Mouse (Mus musculus): ENCODE data around the gene Zfp53. TPM values are rescaled to one million over a fixed set of nuclear protein-coding genes. Genes with fewer than 3 reads are reported as not detected.
A peak's percentile ranks its signal among the peaks of the same experiment; 100 is the strongest.
"Not testable (repeated sequence)": the region's sequence is repeated elsewhere in the genome, so short reads cannot be mapped to it uniquely, and the experiment has no call there.

Gene Zfp53
- total RNA-seq (2015; ENCODE audit: low replicate concordance) (2.1 and 15.8 TPM in 2 replicates), total RNA-seq (2017; ENCODE audit: low replicate concordance) (0.84 and 6.5 TPM in 2 replicates)

DNA sequence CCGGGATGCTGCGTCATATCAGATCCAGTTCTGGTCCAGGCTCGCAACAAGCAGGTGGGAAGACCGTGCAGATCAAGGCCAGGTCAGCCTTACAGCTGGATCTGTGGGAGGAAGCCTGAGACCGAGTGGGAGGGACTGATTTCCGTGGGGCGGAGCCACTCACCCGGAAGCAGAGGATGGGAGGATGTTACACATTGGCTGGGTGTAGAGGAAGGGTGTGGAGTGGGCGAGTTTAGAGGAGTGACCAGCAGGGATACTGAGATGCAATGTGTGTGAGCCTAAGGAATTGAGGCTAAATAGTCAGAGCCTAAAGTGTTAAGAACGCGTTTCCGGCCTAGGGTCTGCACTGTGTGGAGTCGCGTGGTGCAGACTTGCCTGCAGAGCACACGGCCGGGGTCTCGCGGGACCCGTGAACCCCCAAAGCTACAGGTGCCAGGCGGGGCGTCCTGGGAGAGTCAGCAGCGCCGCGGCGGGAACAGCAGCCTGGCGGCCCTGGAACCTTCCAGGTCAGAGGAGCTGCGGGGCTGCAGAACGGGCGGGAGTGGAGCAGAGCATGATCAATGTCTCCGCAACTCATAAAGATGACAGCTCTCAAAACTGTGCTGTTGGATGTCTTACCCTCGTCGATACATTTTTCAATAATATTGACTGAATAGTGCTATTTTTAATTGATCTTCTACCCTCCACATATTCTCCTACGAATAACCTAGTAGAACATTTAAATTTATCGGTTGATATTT lies at the start of gene Zfp53:
TSS of gene Zfp53 (plus strand) at position 239 of the 740 bp plus-strand sequence.
- peak; percentile 100 for ATAC-seq (replicated peaks; ENCODE audit: low FRiP score, poor library complexity, severe bottlenecking)

DNA sequence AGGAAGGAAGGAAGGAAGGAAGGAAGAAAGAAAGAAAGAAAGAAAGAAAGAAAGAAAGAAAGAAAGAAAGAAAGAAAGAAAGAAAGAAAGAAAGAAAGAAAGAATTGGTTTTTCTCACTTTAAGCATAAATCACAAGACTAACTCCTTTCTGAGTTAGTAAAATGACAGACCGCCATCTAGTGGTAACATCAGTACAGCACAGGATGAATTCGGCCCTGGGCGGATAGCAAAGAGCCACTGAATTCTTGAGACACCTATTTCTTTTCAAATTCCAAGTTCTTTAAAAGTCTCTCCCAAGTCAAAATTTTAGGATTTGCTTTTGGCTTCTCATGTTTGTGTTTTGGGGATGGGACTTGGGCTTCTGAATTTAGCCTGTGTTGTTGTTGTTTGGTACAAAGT lies 39.1 kb upstream of the Zfp53 start:
- peak; percentile 85 for ATAC-seq (replicated peaks; ENCODE audit: low FRiP score, poor library complexity, severe bottlenecking)

DNA sequence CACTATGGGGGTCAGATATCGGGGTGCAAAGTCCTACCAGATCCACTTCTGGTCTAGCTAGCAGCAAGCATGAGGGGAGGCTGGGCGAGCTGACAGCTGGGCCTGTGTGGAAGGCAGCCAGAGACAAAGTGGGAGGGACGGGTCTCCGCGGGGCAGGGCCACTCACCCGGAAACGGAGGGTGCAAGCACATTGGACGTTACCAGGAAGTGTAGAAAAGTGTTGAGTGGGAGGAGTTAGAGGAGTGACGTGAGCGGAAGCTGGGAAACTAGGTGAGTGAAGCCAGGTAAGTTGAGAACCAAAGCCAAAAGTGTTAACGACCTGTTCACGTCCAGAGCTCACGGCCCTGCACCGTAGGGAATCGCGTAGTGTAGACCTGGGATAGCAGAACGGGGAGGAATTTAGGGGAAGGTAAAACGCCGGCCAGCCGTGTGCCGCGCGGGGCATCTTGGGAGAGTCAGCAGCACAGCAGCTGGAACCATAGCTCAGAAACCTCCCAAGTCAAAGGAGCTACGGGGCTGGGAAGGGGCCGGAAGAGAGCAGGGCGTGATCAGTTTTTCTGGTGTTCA lies 38.6 kb upstream of the Zfp53 start, which contains the start of gene Zfp51:
TSS of gene Zfp51 (plus strand) at position 237 of the 567 bp plus-strand sequence.
- ATAC-seq (replicated peaks; ENCODE audit: low FRiP score, poor library complexity, severe bottlenecking), result peak; percentile 99

DNA sequence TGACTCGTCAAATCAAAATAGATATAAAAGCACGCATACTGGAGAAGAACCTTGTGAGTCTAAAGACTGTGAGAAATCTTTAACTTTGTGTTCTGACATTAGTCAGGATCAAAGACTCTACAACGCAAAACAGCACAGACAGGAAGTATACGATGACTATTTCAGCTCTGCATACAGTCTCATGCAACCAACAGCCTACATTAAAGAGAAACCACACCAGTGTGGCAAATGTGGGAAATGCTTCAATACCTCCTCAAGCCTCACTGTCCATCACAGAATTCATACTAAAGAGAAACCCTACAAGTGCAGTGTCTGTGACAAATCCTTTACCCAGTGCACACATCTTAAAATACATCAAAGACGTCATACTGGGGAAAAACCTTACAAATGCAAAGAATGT lies 25.2 kb upstream of the Zfp53 start:
- ATAC-seq (replicated peaks; ENCODE audit: low FRiP score, poor library complexity, severe bottlenecking), result no peak

DNA sequence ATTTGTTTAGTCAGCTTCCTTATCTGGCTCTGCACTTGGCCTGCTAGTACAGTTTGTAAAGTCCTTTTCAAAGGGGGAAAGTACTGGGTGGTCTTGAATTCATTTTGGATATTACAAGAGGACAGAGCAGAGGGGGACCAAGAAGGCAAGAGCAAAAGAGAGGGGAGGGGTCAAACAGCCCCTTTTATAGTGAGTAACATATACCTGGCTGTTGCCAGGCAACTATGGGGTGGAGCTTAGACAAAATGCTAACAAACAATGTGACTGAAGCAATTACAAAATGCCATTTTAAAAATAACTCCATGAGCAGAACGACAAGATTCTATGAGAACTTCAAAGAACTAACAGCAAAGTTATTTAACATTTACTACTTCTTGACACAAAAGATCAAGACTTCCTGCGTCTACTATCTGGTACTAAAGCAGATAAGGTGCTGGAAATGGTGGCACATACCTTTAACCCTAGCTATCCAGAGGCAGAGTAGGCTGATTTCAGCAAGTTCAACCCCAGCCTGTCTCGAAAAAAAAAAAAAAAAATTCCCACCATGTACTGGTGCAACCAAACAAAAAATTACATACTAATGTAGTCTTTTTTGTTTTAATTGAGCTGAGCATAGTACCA lies 16.7 kb upstream of the Zfp53 start:
- no peak for ATAC-seq (replicated peaks; ENCODE audit: low FRiP score, poor library complexity, severe bottlenecking)

DNA sequence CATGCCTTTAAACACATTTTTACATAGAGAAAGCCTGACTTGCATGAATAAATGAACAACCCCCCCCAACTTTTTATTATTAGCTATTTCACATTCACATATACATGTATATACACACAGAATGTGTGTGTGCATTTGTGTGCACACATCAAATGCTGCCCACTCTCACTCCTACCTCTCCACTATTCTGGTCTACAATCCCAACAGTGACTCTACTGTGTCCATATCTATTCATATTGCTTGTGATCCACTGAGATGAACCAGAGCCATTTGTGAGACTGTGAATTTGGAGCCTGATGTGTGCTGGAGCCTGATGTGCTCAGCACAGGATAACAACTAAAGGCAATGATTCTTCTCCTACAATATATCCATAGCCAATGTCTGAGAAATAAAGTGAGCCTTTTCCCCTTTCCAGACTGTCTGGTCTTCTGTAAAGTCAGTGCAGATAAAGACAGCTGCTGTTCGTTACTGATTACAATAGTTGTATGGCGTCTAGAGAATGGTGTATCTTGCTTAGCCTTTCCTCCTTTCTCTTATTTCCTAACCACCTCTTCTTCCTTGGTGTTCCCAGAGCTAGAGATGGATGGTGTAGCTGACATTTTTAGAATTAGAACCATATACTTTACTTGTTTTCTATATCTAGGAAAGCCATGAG lies 16.0 kb upstream of the Zfp53 start:
- ATAC-seq (replicated peaks; ENCODE audit: low FRiP score, poor library complexity, severe bottlenecking), result peak; percentile 81

DNA sequence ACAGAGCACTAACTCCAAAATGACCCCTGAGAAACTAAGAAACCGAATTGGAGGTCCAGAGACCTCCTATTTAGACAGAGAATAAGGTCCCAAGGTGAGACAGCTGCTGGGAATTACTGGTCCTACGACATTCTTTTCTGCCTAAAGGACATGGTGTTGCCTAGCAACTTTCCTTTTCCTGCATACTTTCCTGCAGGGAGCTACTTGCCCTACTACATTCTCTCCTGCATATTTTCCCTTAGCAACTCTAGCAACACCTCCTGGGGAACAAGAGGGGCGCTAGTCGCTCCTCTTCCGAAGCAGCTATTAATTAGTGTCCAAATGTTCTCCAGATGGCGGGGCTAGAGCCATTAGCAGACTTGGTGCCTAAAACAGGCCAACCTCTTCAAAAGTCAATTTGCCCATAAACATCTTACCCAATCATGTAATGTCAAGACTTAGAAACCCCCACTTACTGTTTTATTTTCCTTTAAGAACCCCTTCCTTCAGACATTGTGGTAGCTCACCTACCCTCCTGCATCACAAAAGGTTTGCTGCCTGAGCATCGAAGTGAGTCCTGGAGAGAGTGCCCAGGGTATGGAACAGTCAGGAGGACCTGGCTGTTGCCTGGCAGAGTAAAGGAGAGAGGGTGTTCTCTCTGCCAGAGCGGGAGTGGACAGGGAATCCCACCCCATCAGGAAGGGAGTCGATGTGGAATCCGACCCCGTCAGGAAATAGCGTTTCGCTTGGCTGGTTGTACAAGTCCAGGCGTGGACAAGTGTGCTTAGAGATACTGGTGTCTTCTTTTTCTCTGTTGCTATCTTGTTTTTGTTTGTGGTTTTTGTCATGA lies 15.2 kb upstream of the Zfp53 start:
- ATAC-seq (replicated peaks; ENCODE audit: low FRiP score, poor library complexity, severe bottlenecking), result no peak; the same call in 1 of the 2 replicates

DNA sequence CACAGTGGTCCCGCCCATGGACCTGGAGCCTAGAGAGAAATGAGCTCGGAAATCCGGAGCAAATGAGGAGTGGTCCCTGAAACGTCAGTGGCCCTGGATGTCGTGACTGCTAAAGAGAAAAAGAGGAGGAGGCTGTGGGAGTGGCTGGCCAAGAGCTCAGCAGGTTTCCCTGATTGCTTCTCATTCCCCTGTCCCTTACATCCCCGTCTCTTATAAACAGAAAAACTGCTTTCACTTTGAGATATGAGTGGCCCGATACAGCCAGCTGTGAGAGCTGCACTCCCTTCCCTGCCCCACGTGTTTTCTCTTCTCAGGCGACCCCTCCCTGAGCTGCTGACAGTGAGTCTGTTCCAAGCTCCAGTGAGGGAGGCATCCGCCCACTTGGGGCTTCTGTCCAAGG lies 14.1 kb upstream of the Zfp53 start:
- ATAC-seq (replicated peaks; ENCODE audit: low FRiP score, poor library complexity, severe bottlenecking), result not testable (repeated sequence)

DNA sequence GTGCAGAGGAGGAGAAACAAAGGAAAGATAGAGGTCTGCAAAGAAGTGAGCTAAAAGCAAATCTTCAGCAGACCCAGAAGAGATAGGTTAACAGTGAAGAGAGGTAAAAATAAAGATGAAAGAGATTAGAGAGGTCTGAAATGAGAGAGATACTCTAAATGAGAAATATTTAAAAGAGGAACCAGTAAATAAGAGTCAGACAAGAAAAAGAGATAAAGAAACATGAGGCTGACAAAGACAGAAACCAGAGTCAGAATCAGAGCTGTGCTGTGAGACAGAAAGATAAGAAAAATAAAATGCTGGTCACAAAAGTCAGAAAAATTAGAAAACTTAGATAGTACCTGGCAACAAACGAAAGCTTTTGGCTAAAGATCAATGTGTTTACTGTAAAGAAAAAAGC lies 13.5 kb upstream of the Zfp53 start:
- not testable (repeated sequence) for ATAC-seq (replicated peaks; ENCODE audit: low FRiP score, poor library complexity, severe bottlenecking)

DNA sequence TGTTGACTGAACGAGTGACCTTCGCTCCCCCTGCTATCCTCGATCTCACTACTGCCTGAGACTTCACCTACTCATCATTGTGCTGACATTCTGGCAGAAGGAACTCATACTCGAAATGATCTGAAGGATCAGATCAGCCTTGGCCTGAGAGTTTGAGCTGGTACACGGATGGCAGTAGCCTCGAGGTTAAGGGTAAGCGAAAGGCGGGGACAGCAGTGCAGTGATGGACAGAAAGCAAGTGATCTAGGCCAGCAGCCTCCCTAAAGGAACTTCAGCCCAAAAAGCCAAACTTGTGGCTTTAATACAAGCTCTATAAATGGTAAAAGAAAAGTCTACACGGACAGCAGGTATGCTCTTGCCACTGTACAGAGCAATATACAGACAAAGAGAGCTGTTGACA lies 12.4 kb upstream of the Zfp53 start:
- ATAC-seq (replicated peaks; ENCODE audit: low FRiP score, poor library complexity, severe bottlenecking), result not testable (repeated sequence)

DNA sequence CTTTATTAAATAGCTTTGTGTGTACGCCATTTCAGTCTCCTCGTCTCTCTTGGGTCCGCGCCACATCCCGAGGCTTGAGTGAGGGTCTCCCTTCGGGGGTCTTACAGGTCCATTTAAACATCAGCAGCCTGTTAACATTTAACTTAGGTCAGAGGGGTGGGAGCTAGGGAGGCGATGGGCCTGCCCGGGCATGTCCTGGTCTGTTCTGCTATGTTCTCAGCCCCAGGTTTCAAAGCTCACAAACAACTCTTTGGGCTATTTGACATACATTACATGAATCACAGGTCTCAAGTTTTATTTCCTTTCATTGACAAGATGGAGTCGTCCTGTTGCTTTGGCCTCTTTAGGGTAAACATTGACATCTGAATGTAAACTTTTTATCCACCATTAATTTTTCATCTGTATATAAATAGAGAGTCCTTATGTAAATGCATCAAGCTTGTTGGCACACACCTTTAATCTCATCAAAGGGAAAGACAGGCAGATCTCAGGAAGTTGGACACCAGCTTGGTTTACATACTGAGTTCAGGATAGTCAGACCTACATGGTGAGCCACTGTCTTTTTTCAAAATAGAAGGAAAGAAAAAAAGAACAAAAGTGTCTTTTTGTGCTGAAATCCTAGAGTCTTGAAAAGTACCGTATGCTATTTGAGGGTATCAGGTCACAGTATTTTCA lies 10.6 kb upstream of the Zfp53 start:
- ATAC-seq (replicated peaks; ENCODE audit: low FRiP score, poor library complexity, severe bottlenecking), result not testable (repeated sequence)

DNA sequence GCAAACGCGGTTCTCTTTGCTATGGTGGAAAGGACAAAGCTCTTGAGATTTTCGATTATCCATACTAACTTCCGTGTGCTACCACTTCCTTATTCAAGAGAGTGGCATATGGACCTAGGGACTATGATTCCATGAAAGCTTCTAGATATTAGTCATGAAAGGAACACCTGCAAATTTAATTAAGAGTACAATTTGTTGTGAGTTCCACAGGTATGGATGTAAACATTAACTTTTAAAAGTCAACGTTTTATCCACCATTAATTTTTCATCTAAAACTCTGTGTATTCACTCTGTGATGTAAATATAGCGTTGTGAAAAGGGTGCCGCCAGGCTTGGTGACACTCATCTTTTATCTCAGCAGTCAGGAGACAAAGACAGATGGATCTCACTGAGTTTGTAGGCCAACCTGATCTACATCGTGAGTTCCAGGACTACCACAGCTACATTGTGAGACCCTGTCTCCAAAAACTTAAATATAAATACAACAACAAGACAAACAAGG lies 753 bp downstream of the Zfp53 start:
- ATAC-seq (replicated peaks; ENCODE audit: low FRiP score, poor library complexity, severe bottlenecking), result no peak

DNA sequence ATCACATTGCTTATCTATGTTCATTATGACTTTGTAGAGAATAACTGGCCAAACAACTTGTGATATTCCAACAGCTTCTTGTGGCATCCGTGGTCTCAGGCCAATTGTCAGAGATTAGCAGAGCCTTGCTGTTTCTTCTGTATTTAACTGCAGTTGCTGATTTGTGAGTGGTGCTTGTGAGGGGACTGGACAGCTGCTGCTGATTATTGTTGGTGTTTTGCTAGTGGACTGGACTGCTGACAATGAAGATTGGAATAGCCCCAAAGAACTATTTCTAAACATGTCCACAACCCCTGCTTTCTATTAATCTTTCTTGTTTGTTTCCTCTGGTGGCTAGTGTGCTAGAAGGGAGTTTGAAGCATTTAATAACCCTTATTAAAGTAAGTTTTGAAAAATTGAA lies 12.6 kb downstream of the Zfp53 start:
- ATAC-seq (replicated peaks; ENCODE audit: low FRiP score, poor library complexity, severe bottlenecking), result no peak

DNA sequence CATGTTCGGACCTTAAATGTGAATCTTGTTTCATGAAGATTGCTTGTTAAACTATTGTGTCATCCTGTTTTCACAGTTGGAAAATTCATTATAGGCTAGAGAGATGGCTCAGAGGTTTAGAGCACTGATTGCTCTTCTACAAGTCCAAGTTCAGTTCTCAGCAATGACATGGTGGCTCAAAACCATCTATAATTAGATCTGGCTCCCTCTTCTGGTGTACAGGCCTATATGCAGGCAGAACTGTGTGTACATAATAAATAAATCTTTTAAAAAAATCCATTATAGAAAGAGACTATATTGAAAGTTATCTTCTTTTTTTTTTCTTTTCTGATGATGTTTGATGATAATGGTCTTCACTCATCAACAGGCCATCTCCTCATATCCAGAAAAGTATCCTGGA lies 15.7 kb downstream of the Zfp53 start:
- ATAC-seq (replicated peaks; ENCODE audit: low FRiP score, poor library complexity, severe bottlenecking), result no peak

DNA sequence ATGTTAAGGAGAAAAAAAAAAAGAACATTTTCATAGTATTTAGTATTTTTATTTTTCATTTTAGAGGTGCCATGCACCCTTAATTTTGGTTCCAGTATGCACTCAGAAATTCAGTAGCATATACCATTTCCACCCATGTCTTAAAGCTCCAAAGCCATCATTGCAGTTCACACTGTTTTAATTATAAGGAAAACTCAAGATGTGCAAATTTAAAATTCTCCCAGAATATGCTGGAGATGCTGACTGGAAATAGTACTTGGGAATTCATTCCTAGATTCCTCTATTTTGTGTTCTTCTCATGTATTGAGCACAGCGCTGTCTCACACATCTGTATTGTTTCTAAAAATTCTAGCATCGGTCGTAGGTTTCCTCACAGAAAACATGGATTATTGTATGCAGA lies 17.5 kb downstream of the Zfp53 start:
- no peak for ATAC-seq (replicated peaks; ENCODE audit: low FRiP score, poor library complexity, severe bottlenecking)

DNA sequence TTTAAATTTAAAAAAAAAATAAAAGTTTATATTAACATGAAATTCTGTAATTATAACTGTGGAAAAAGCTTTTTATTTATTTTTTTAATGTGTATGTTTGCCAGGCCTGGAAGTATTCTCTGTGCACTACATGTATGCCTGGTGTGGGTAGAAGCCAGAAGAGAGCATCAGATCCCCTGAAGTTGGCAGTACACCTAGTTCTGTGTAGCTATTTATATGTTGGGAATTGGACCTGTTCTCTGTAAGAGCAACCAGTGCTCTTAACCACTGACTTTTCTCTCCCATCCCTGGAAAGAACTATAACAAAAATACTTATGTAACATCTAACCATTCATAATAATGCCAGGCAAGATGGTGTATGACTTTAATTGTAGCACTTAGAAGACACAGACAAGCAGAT lies 21.0 kb downstream of the Zfp53 start:
- ATAC-seq (replicated peaks; ENCODE audit: low FRiP score, poor library complexity, severe bottlenecking), result no peak

DNA sequence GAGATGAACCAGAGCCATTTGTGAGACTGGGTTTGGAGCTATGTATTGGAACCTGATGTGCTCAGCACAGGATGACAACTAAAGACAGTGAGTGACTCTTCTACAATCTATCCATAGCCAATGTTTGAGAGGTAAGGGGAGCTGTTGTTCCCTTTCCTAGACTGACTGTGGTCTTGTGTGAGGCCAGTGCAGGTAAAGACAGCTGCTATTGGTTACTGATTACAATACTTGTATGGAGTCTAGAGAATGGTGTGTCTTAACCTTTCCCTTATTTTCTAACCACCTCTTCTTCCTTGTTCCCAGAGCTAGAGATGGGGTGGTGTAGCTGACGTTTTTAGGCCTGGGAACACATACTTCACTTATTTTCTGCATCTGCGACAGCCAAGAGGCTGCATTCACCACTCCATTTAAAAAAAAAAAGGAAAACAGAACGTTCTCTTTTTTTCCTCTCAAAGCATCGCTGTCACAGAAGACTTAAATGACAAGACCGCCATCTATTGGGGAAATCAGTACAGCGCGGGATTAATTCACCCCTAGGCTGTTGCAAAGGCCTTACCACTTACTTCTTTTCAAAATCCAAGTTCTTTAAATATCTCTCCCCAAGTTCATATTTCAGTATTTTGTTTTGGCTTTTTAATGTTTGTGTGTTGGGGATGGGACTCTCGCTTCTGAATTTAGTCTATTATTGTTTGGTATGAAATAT lies 26.8 kb downstream of the Zfp53 start:
- peak; percentile 77 for ATAC-seq (replicated peaks; ENCODE audit: low FRiP score, poor library complexity, severe bottlenecking)
